Mouse (Mus musculus) myocyte (in vitro differentiated cells): ENCODE measurements around the gene Mgat4d.

Source experiments
- CEBPB ChIP-seq: IDR thresholded peaks from 2 replicates; pipeline ENCODE4 v1.6.1; 2011; ENCODE audit warnings: mild to moderate bottlenecking, moderate library complexity; ENCODE audit not compliant: poor library complexity, insufficient read depth, severe bottlenecking
- E2F4 ChIP-seq: IDR thresholded peaks from one replicate; pipeline ENCODE4 v1.6.1; 2011; ENCODE audit warnings: mild to moderate bottlenecking, control low read depth, moderate library complexity; ENCODE audit not compliant: insufficient read depth
- MAX ChIP-seq: IDR thresholded peaks from one replicate; pipeline ENCODE4 v1.6.1; 2011; ENCODE audit warnings: low read depth, mild to moderate bottlenecking, control low read depth
- MYOD1 ChIP-seq, 3 experiments: IDR thresholded peaks; one replicate each; pipeline ENCODE4 v1.6.1; 2011; ENCODE audit warnings: control low read depth in 2 of 3, low read depth in 2 of 3, mild to moderate bottlenecking in 2 of 3, moderate library complexity in 1 of 3; ENCODE audit not compliant: insufficient read length in 2 of 3, control insufficient read depth in 1 of 3
- MYOG ChIP-seq, 3 experiments: IDR thresholded peaks; one replicate each; pipeline ENCODE4 v1.6.1; 2011; ENCODE audit warnings: control low read depth in 2 of 3, low read depth in 2 of 3, mild to moderate bottlenecking in 2 of 3; ENCODE audit not compliant: insufficient read length in 2 of 3, control insufficient read depth in 1 of 3, insufficient read depth in 1 of 3
- POLR2A ChIP-seq: IDR thresholded peaks from one replicate; pipeline ENCODE4 v1.6.1; 2011; ENCODE audit warnings: low read depth, mild to moderate bottlenecking, control low read depth, moderate library complexity; ENCODE audit not compliant: insufficient read length
- POLR2AphosphoS2 ChIP-seq: IDR thresholded peaks from one replicate; pipeline ENCODE4 v1.6.1; 2011; ENCODE audit warnings: low read depth, control low read depth; ENCODE audit not compliant: insufficient read length
- SRF ChIP-seq: IDR thresholded peaks from one replicate; pipeline ENCODE4 v1.6.1; 2011; ENCODE audit warnings: low read depth; ENCODE audit not compliant: control insufficient read depth, insufficient read length
- TCF12 ChIP-seq: IDR thresholded peaks from one replicate; pipeline ENCODE4 v1.6.1; 2011; ENCODE audit warnings: mild to moderate bottlenecking, control low read depth; ENCODE audit not compliant: poor library complexity, insufficient read depth, severe bottlenecking
- USF1 ChIP-seq: IDR thresholded peaks from one replicate; pipeline ENCODE4 v1.6.1; 2011; ENCODE audit warnings: low read depth, mild to moderate bottlenecking, control low read depth, moderate library complexity

- no peak for TF ChIP-seq POLR2A
- no peak for TF ChIP-seq CEBPB
- TF ChIP-seq MAX = no peak
- no peak for TF ChIP-seq E2F4
- no peak for TF ChIP-seq USF1
- TF ChIP-seq POLR2AphosphoS2 = no peak
- TF ChIP-seq TCF12 = no peak
- TF ChIP-seq MYOG (IDR thresholded peaks at IDR 0.05; ENCODE audit: control insufficient read depth in 1 of 3, insufficient read depth in 1 of 3, insufficient read length in 2 of 3, low read depth in 2 of 3) = no peak
- no peak for TF ChIP-seq MYOD1 (IDR thresholded peaks at IDR 0.05; ENCODE audit: control insufficient read depth in 1 of 3, insufficient read length in 2 of 3, low read depth in 2 of 3)
- TF ChIP-seq SRF = no peak
Observed at GRCm38 (mm10) chr8:83304946-83305345, 43.3 kb upstream of the Mgat4d start.
